Mouse (Mus musculus): Measurements from ENCODE around the gene Sptbn4.

The Sptbn4 gene

GRCm38 (mm10) chr7:27323001-27323400 is 124.5 kb downstream of the Sptbn4 start:
- no peak for DNase-seq

DNA sequence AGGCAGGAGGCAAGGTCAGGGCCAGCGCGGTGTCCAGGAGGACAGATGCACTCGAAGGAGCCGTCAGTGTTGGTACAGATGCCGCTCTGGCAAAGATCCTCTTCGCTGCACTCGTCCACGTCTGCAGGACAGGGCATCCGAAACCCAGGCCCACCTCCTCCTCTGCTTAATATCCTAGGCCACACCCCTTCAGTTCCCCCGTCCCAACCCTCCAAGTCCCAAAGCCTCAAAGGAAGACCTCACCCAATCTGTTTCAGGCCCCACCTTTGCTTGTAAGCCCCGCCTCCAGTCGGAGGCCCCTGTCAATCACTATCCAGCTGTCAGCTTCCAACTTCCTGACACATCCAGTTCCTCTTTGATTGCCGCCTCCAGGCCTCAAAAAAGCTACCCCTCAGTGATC is 125.2 kb downstream of the Sptbn4 start:
- DNase-seq: no peak

DNA sequence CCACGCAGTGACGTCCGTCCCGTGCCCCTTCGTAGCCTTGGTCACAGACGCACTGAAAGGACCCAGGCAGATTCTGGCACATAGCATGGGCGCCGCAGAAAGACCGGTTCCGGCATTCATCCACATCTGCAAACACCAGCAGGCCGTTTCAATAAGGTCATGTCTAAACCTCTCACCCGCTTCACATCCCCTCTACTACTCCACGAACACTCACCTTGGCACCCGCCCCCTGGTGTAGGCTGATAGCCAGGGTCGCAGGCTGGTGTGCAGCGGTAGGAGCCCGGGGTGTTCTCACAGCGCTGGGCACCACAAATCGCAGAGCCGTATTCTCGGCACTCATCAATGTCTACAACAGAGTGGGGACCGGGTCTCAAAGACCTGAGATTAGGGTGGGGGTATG is 128.1 kb downstream of the Sptbn4 start:
- no peak for DNase-seq

DNA sequence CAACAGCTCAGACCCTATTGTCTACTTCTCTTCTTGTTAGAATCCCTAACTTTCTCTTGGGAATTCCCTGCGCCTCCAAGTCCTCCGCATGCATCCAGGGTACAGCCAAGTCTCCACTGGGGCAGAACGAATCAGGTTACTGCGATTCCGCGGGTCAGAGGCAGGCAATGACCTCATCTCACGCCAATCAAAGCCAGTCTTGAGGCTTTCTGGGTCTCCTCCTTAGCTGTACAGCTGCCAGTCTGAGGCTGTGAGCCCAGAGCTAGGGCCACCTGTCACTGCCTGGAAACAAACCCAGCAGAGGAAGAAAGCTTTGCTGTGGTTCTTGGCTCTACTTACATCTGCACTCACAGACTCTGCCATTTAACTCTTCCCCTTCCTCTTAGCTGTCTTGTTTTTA is 131.5 kb downstream of the Sptbn4 start:
- DNase-seq: no peak

- no peak for DNase-seq
Observed at GRCm38 (mm10) chr7:27314393-27314792, 133.1 kb downstream of the Sptbn4 start.

DNA sequence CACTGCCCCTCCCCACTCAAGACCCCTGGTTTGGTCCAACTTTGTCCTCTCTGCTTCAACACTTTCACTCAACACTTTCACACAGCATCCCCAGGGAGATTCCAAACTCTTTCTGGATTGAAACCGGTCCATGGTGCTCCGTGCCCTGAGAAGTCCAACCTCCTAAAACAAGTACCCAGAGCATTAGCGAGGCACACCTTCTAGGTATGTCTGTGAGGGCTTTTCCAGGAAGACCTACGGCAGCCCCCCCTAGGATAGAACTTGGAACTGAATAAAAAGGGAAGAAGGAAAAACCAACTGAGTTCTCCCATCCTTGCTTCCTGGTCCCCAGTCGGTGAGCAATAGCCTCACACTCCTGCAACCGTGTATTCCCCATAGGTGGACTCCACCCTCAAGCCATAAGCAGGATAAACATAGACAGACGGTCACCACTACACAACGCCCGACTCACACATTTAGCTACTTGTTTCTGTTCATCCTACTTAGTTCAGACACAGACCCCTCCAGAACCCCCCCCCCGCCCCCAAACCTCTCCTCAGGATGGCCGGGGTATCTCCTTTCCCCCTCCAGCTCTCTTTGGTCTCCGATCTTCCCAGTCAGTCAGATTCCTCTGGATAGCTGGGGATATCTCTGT is 135.7 kb downstream of the Sptbn4 start:
- DNase-seq: no peak

- no peak for DNase-seq
Observed at GRCm38 (mm10) chr7:27310996-27311535, 136.4 kb downstream of the Sptbn4 start.

DNA sequence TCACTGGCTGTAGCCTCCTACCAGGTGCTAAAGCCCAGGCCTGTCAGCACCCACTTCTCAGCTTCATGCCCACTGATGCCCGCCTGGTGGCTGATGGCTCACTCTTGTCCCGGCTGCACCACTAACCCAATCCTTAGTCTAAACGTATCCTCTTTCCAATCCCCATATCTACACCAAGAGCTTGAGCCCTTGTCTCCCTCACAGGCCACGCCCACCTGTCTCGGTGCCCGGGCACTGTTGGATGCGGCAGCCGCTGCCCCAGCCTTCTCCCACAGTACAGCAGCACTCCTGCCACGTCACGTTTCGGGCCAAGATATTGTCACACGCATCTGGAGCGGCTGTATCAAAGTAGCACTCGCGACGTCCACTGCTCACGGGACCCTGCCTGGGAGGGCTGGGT is 137.2 kb downstream of the Sptbn4 start:
- DNase-seq: no peak

- no peak for DNase-seq
Observed at GRCm38 (mm10) chr7:27309832-27310231, 137.7 kb downstream of the Sptbn4 start.

GRCm38 (mm10) chr7:27308821-27309549 is 138.5 kb downstream of the Sptbn4 start:
- DNase-seq: no peak

DNA sequence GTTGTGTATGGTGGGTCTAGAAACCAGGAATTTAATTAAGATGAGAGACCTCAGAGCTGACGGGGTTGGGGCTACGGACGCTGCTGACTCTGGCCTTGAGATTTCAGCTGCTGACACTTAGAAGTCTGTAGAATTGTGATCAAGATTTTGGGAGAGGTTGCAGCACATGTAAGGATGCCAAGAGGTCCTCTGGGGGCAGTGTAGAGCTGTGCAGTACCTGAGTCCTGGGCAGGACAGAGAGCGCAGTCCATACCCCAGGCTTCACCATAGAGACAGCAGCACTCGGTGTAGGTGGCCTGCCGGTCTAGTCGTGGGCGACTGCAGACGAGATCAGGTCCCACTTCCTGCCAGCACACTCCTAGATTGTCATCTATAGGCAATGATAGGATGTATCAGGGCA is 139.9 kb downstream of the Sptbn4 start:
- no peak for DNase-seq

All from B cell, adult 2 months (primary cell).